Mouse (Mus musculus): ENCODE data around the gene Rasgef1b. TPM values are rescaled to one million over a fixed set of nuclear protein-coding genes. Genes with fewer than 3 reads are reported as not detected.

Rasgef1b gene
- polyA plus RNA-seq, 1 experiment from 2014 or later = 6.5 TPM

DNA sequence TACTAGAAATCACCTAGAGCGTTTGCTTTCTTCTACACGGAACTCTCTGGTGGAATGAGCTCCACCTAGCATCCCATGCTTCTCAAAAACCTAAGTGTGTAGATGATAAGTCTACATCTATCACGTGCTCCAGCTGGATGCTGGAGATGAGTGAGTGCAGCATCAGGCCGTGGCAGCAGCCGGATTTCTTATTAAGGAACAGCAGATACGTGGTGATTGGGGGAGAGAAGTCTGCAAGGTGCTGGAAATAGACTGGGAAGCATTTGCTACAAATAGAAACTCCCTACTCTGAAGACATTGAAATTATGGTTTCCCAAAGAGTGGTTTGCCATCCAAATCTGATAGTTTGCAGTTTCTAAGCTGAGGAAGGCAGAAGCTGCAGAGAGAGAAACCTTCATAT lies 269.9 kb downstream of the Rasgef1b start:
- no peaks in the 10 kb centered on the region for H3K36me3 ChIP-seq (ENCODE audit: control insufficient read depth, insufficient read depth, low read length)
- H3K9ac ChIP-seq (ENCODE audit: low read depth, low read length) = no peak overlapping the region
- no peak overlapping the region for H3K4me2 ChIP-seq (ENCODE audit: low read depth, low read length)
- H3K27ac ChIP-seq (replicated peaks; ENCODE audit: low read depth, low read length) = no peak overlapping the region
- H3K4me3 ChIP-seq (ENCODE audit: low read depth, low read length) = no peak overlapping the region
- H3K9me3 ChIP-seq (ENCODE audit: control insufficient read depth, low read length) = no peaks in the 10 kb centered on the region
- 85% methylated on average over 6 of the region's 6 CpGs for WGBS
- DNase-seq (ENCODE audit: low spot score) = no peak
- ATAC-seq (ENCODE audit: low read depth) = no peak
- H3K4me1 ChIP-seq (ENCODE audit: control insufficient read depth, insufficient read depth, low read length) = no peaks in the 10 kb centered on the region
- H3K27me3 ChIP-seq (replicated peaks; ENCODE audit: control insufficient read depth, insufficient read depth, low read length) = no peaks in the 10 kb centered on the region

DNA sequence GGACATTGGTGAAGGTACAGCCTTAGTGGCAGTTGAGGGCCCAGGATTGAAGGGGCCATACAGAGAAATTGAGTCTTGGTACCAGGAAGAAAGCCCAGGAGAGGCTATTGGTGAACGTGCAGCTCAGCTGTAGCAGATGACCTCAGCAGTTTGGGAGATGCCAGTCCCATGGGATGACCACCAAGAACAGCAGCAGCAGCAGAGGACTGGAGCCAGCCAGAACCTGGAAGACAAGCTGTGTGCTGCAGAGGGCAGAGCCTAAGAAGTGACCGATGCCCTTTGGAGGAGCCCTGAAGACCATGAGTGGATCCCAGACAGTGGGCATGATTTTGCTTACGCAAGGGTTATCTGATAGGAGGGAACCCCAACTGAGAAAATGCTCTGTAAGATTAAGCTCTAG lies 271.6 kb downstream of the Rasgef1b start:
- no peak overlapping the region for H3K27ac ChIP-seq (replicated peaks; ENCODE audit: low read depth, low read length)
- H3K9me3 ChIP-seq (ENCODE audit: control insufficient read depth, low read length) = no peaks in the 10 kb centered on the region
- ATAC-seq (ENCODE audit: low read depth) (no peak), DNase-seq (ENCODE audit: low spot score) (no peak)
- H3K36me3 ChIP-seq (ENCODE audit: control insufficient read depth, insufficient read depth, low read length) = no peaks in the 10 kb centered on the region
- no peak overlapping the region for H3K9ac ChIP-seq (ENCODE audit: low read depth, low read length)
- no peak overlapping the region for H3K4me3 ChIP-seq (ENCODE audit: low read depth, low read length)
- H3K4me2 ChIP-seq (ENCODE audit: low read depth, low read length) = no peak overlapping the region
- H3K27me3 ChIP-seq (replicated peaks; ENCODE audit: control insufficient read depth, insufficient read depth, low read length) = no peaks in the 10 kb centered on the region
- WGBS = 95% methylated on average over 3 of the region's 3 CpGs
- H3K4me1 ChIP-seq (ENCODE audit: control insufficient read depth, insufficient read depth, low read length) = 0 out of 2 replicates have a peak, but pooled peaks cover 6% of the 10 kb centered on the region

DNA sequence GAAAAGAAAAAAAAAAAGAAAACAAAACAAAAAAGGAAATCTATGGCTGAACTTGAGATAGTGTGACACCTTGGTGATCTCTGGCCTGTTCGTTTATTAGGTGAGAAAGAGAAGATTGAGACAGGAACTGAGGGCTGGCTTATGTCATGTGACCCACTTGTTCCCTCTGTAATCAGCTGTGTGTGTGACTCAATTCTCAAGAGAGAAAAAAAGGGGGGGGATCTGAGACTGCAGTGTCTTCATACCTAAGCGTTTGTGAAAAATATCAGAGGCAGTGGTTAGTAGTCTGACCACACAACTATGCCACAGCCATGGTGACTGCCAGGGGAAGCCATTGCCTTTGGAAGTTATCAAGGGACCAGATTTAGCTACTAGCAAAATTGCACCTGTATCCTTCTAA lies 276.9 kb downstream of the Rasgef1b start:
- 54% methylated on average over 2 of the region's 2 CpGs for WGBS
- 0 out of 2 replicates have a peak, but pooled peaks cover 6% of the 10 kb centered on the region for H3K4me1 ChIP-seq (ENCODE audit: control insufficient read depth, insufficient read depth, low read length)
- DNase-seq (ENCODE audit: low spot score) = no peak
- H3K9ac ChIP-seq (ENCODE audit: low read depth, low read length) = no peak overlapping the region
- H3K27ac ChIP-seq (replicated peaks; ENCODE audit: low read depth, low read length) = no peak overlapping the region
- no peaks in the 10 kb centered on the region for H3K27me3 ChIP-seq (replicated peaks; ENCODE audit: control insufficient read depth, insufficient read depth, low read length)
- no peaks in the 10 kb centered on the region for H3K9me3 ChIP-seq (ENCODE audit: control insufficient read depth, low read length)
- no peaks in the 10 kb centered on the region for H3K36me3 ChIP-seq (ENCODE audit: control insufficient read depth, insufficient read depth, low read length)
- ATAC-seq (ENCODE audit: low read depth) = no peak
- H3K4me2 ChIP-seq (ENCODE audit: low read depth, low read length) = no peak overlapping the region
- no peak overlapping the region for H3K4me3 ChIP-seq (ENCODE audit: low read depth, low read length)

DNA sequence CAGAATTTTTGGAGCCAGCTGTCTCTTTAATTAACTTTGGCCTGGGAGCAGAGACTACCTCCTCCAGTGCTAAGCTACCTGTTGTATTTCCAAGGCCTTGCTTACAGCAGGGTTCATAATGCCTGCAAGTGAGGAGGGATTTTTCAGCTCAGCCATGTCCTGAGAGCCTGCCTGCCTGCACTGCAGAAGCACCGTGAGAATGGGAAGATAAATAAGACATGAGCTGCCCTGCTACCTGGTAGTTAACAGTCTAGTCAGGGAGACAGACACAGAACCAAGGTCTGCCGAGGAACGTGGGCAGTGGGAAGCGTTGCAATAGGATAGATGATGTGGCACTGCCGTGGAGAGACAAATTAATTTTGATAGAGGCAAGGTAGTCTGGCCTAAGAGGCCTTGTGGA lies 277.4 kb downstream of the Rasgef1b start:
- Histone ChIP-seq H3K4me1 (ENCODE audit: control insufficient read depth, insufficient read depth, low read length) (0 out of 2 replicates have a peak, but pooled peaks cover 6% of the 10 kb centered on the region), H3K27ac (replicated peaks; ENCODE audit: low read depth, low read length) (no peak overlapping the region), H3K9ac (ENCODE audit: low read depth, low read length) (no peak overlapping the region), H3K27me3 (replicated peaks; ENCODE audit: control insufficient read depth, insufficient read depth, low read length) (no peaks in the 10 kb centered on the region), H3K36me3 (ENCODE audit: control insufficient read depth, insufficient read depth, low read length) (no peaks in the 10 kb centered on the region), H3K4me2 (ENCODE audit: low read depth, low read length) (no peak overlapping the region), H3K4me3 (ENCODE audit: low read depth, low read length) (no peak overlapping the region), H3K9me3 (ENCODE audit: control insufficient read depth, low read length) (no peaks in the 10 kb centered on the region)
- 63% methylated on average over 5 of the region's 5 CpGs for WGBS
- no peak for DNase-seq (ENCODE audit: low spot score)
- ATAC-seq (ENCODE audit: low read depth) = no peak; the same call in 1 of the 2 replicates

DNA sequence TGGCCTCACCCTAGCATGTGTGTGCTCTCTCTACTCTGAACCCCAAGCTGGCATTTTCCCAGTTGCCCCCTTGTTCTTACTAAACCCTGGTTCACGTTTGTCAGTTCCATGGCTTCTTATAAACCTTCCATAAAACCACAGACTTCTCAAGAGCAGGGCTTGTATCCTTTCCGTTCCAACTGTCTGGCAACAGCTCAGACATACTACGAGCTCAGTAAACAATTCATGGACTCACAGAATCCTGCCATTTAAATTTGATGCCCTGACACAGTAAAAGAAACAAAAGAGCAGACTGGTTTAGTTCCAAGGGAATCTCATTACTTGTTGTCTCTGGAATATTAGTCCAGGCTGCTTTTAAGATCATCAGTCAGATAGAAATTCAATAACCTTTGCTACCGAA lies 277.9 kb downstream of the Rasgef1b start:
- Histone ChIP-seq H3K4me2 (ENCODE audit: low read depth, low read length) (no peak overlapping the region), H3K27ac (replicated peaks; ENCODE audit: low read depth, low read length) (no peak overlapping the region), H3K4me3 (ENCODE audit: low read depth, low read length) (no peak overlapping the region), H3K9ac (ENCODE audit: low read depth, low read length) (no peak overlapping the region), H3K27me3 (replicated peaks; ENCODE audit: control insufficient read depth, insufficient read depth, low read length) (no peaks in the 10 kb centered on the region), H3K36me3 (ENCODE audit: control insufficient read depth, insufficient read depth, low read length) (no peaks in the 10 kb centered on the region), H3K4me1 (ENCODE audit: control insufficient read depth, insufficient read depth, low read length) (0 out of 2 replicates have a peak, but pooled peaks cover 6% of the 10 kb centered on the region), H3K9me3 (ENCODE audit: control insufficient read depth, low read length) (no peaks in the 10 kb centered on the region)
- DNase-seq (ENCODE audit: low spot score) (peak; percentile 45), ATAC-seq (ENCODE audit: low read depth) (no peak)
- WGBS = 49% methylated on average over 4 of the region's 4 CpGs

DNA sequence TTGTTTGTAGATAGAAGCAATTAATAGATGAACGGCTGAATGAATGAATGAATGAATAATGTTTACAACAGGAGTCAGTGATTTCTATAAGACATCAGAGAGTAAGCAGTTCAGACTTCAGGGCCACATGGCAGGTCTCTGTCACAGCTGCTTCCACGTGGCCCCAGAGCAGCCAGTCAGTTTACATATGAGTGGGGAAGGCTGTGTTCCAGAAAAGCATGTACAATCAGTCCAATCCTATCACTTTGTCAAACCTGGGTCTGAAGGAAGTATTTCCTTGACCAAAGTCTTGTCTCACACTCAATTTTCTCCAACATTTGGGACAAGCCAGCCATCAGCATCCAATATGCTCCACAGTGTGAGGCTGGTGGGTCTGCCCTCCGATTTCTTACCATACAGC lies 278.4 kb downstream of the Rasgef1b start:
- H3K9ac ChIP-seq (ENCODE audit: low read depth, low read length) = no peak overlapping the region
- 66% methylated on average over 3 of the region's 3 CpGs for WGBS
- H3K4me3 ChIP-seq (ENCODE audit: low read depth, low read length) = no peak overlapping the region
- no peak overlapping the region for H3K4me2 ChIP-seq (ENCODE audit: low read depth, low read length)
- no peaks in the 10 kb centered on the region for H3K36me3 ChIP-seq (ENCODE audit: control insufficient read depth, insufficient read depth, low read length)
- H3K27me3 ChIP-seq (replicated peaks; ENCODE audit: control insufficient read depth, insufficient read depth, low read length) = no peaks in the 10 kb centered on the region
- ATAC-seq (ENCODE audit: low read depth) (no peak), DNase-seq (ENCODE audit: low spot score) (no peak)
- H3K27ac ChIP-seq (replicated peaks; ENCODE audit: low read depth, low read length) = no peak overlapping the region
- 0 out of 2 replicates have a peak, but pooled peaks cover 6% of the 10 kb centered on the region for H3K4me1 ChIP-seq (ENCODE audit: control insufficient read depth, insufficient read depth, low read length)
- H3K9me3 ChIP-seq (ENCODE audit: control insufficient read depth, low read length) = no peaks in the 10 kb centered on the region

DNA sequence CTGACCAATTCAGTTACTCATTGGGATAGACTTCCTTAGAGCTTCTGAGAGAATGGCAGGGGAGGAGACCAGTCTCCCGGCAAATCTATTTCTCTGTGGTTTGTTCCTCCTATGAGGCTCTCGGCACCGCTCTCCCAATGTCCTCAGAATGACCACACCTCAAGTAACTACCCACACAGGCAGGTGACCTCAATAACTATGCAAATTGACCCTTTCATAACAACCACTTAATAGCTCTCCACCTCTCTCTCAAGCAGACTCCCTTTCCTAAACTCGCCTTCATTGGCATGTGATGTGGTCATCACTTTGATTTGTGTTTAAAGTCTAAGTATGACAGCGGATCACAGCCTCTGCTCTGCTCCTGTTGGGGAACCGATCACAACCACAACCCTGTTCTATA lies 281.4 kb downstream of the Rasgef1b start:
- Histone ChIP-seq H3K36me3 (ENCODE audit: control insufficient read depth, insufficient read depth, low read length) (no peaks in the 10 kb centered on the region), H3K27me3 (replicated peaks; ENCODE audit: control insufficient read depth, insufficient read depth, low read length) (no peaks in the 10 kb centered on the region), H3K27ac (replicated peaks; ENCODE audit: low read depth, low read length) (no peak overlapping the region), H3K4me2 (ENCODE audit: low read depth, low read length) (no peak overlapping the region), H3K9ac (ENCODE audit: low read depth, low read length) (no peak overlapping the region), H3K9me3 (ENCODE audit: control insufficient read depth, low read length) (no peaks in the 10 kb centered on the region), H3K4me3 (ENCODE audit: low read depth, low read length) (no peak overlapping the region), H3K4me1 (ENCODE audit: control insufficient read depth, insufficient read depth, low read length) (no peaks in the 10 kb centered on the region)
- DNase-seq (ENCODE audit: low spot score) (no peak), ATAC-seq (ENCODE audit: low read depth) (no peak)
- WGBS = 91% methylated on average over 6 of the region's 6 CpGs

DNA sequence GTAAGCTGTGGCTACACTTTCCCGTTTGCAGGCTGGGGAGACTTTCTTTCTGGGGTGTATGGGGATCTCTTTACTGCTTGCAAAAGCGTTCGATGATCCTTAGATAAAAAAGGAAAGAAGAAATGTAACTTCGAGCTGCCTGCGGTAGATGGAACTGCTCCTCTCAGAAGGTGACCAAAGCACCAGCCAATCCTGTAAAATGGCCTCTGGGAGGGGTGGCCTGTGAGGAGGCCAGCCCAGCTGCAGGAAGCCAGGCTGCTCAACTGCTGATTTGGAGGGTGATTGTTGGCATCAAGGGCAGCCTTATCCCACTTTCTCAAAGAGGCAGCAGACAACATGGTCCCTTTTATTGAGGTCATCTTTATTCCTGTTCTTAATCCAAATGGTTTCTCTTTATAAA lies 283.6 kb downstream of the Rasgef1b start:
- H3K27me3 ChIP-seq (replicated peaks; ENCODE audit: control insufficient read depth, insufficient read depth, low read length) = no peaks in the 10 kb centered on the region
- H3K36me3 ChIP-seq (ENCODE audit: control insufficient read depth, insufficient read depth, low read length) = no peaks in the 10 kb centered on the region
- H3K9ac ChIP-seq (ENCODE audit: low read depth, low read length) = no peak overlapping the region
- DNase-seq (ENCODE audit: low spot score) (no peak), ATAC-seq (ENCODE audit: low read depth) (no peak)
- WGBS = 71% methylated on average over 5 of the region's 5 CpGs
- H3K4me1 ChIP-seq (ENCODE audit: control insufficient read depth, insufficient read depth, low read length) = no peaks in the 10 kb centered on the region
- no peaks in the 10 kb centered on the region for H3K9me3 ChIP-seq (ENCODE audit: control insufficient read depth, low read length)
- no peak overlapping the region for H3K27ac ChIP-seq (replicated peaks; ENCODE audit: low read depth, low read length)
- H3K4me2 ChIP-seq (ENCODE audit: low read depth, low read length) = no peak overlapping the region
- H3K4me3 ChIP-seq (ENCODE audit: low read depth, low read length) = no peak overlapping the region

DNA sequence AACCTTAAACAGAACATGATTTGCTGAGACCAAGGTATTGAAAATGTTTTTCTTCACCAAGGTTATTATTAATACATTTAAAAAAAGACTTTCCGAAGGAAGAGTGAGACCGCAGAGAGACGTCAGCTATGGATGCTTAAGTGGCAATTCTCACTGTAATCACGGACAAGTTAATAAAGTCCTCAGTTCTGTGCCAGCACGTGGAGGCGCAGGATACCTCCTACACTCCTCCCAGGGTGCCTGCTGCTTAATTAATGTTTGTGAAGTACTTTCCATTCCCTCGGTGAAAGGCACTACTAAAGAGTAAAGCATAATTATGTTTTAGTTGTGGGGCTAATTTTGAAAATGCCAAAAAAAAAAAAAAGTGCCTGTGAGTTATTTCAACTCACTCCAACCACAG lies 284.1 kb downstream of the Rasgef1b start:
- Histone ChIP-seq H3K27ac (replicated peaks; ENCODE audit: low read depth, low read length) (no peak overlapping the region), H3K9me3 (ENCODE audit: control insufficient read depth, low read length) (no peaks in the 10 kb centered on the region), H3K9ac (ENCODE audit: low read depth, low read length) (no peak overlapping the region), H3K4me1 (ENCODE audit: control insufficient read depth, insufficient read depth, low read length) (no peaks in the 10 kb centered on the region), H3K4me3 (ENCODE audit: low read depth, low read length) (no peak overlapping the region), H3K27me3 (replicated peaks; ENCODE audit: control insufficient read depth, insufficient read depth, low read length) (no peaks in the 10 kb centered on the region), H3K36me3 (ENCODE audit: control insufficient read depth, insufficient read depth, low read length) (no peaks in the 10 kb centered on the region), H3K4me2 (ENCODE audit: low read depth, low read length) (no peak overlapping the region)
- WGBS = 72% methylated on average over 7 of the region's 7 CpGs
- ATAC-seq (ENCODE audit: low read depth) = no peak
- DNase-seq (ENCODE audit: low spot score) = no peak
